ENCODE assay signal across 8 mouse cellular contexts in the genomic region with DNA sequence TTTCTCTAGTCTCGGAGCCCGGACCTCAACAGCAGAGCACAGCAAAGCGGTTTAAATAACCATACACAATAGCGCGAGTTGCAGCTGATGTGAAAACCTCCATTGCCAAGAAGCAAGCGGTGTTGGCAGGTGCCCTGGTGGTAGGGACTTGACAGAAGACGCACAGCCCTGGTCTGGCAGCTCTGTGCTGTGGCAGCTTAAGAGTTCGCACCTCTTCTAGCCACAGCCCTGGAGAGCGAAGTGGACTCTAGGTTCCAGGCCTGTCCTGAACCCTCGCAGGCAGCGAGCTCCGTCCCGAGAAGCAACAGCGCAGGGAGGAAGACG. TPM values are rescaled to one million over a fixed set of nuclear protein-coding genes. Genes with fewer than 3 reads are reported as not detected.
DNase-seq lines count a peak whose midpoint lies in the region; ATAC-seq and TF ChIP-seq lines count a peak whose summit lies in the region.

No protein-coding gene starts in this region.

- peak overlapping the region; percentile 96 for H3K9ac ChIP-seq in forebrain, embryonic 16.5 days (replicated peaks; ENCODE audit: low read depth, low read length)

- peaks cover 8% of the 10 kb centered on the region for H3K4me1 ChIP-seq in forebrain, embryonic 16.5 days (replicated peaks; ENCODE audit: control insufficient read depth, insufficient read depth, low read length)

- TF ChIP-seq CTCF in left cerebral cortex, adult 2 months (IDR thresholded peaks at IDR 0.05), result no peak

- intact Hi-C loops in left cerebral cortex, adult 2 months (cut with DNase I), result no loop called here

- peaks cover 52% of the 10 kb centered on the region for H3K79me2 ChIP-seq in macrophage (ENCODE audit: inconsistent target)

- no peak for DNase-seq in left cerebral cortex, adult 2 months (ENCODE audit: extremely low spot score in 1 of 2, low spot score in 2 of 2)
- DNase-seq in left cerebral cortex, adult 8-10 months (ENCODE audit: low spot score in 2 of 2), result no peak
- no peak for DNase-seq in layer of hippocampus, adult 9-10 months (ENCODE audit: low spot score)
- DNase-seq in layer of hippocampus, postnatal 25 days (ENCODE audit: extremely low spot score in 1 of 2, low spot score in 1 of 2), result no peak
- DNase-seq in ovary, adult 18-20 months (ENCODE audit: low spot score), result no peak

- no peaks in the 10 kb centered on the region for H3K36me3 ChIP-seq in forebrain, embryonic 16.5 days (ENCODE audit: control insufficient read depth, insufficient read depth)
- no peaks in the 10 kb centered on the region for H3K36me3 ChIP-seq in macrophage (ENCODE audit: inconsistent target)

- H3K27me3 ChIP-seq in forebrain, embryonic 16.5 days (replicated peaks; ENCODE audit: control insufficient read depth, insufficient read depth, low read length), result no peaks in the 10 kb centered on the region

- H3K4me3 ChIP-seq in left cerebral cortex, adult 2 months, result peak overlapping the region; percentile 96
- H3K4me3 ChIP-seq in forebrain, embryonic 16.5 days (replicated peaks; ENCODE audit: low read length), result peak overlapping the region; percentile 95
- H3K4me3 ChIP-seq in macrophage (ENCODE audit: inconsistent target), result peak overlapping the region; percentile 78

- H3K4me2 ChIP-seq in forebrain, embryonic 16.5 days (ENCODE audit: low read length), result peak overlapping the region; percentile 93

- ATAC-seq in activated CD4-positive, CD25-positive, alpha-beta regulatory T cell, adult 4 months, result peak; percentile 2
- ATAC-seq in forebrain, embryonic 16.5 days, result peak; percentile 43

- no peaks in the 10 kb centered on the region for H3K9me3 ChIP-seq in forebrain, embryonic 16.5 days (ENCODE audit: control insufficient read depth, low read length)

- WGBS in forebrain, embryonic 16.5 days, result under 1% methylated on average over 15 of the region's 15 CpGs
- 1% methylated on average over 15 of the region's 15 CpGs for WGBS in macrophage (ENCODE audit: missing documents)

- H3K27ac ChIP-seq in left cerebral cortex, adult 2 months, result peak overlapping the region; percentile 99
- H3K27ac ChIP-seq in forebrain, embryonic 16.5 days (ENCODE audit: low read length), result peak overlapping the region; percentile 95
- H3K27ac ChIP-seq in macrophage, result no peak overlapping the region

RNA-seq across cellular contexts. Expression of gene Armc8, which starts 0.7 kb away (rescaled TPM):
- total RNA-seq in left cerebral cortex, adult 2 months (2021), result 10 to 100 TPM; 52.5 to 54.9 TPM
- 10 to 100 TPM; 55.8 to 61.7 (median 57.5) TPM for total RNA-seq in left cerebral cortex, adult 8-10 months (2022)
- 10 to 100 TPM; 24.0 to 27.4 TPM for polyA plus RNA-seq in activated CD4-positive, CD25-positive, alpha-beta regulatory T cell, adult 4 months (2017; shearing (Covaris generic))
- 65.7 and 69.2 TPM in 2 replicates for polyA plus RNA-seq in forebrain, embryonic 16.5 days (2015; fragmentation: Nextera tagmentation; extraction: Ambion mirVana)
- 100 to 1,000 TPM in 1 of 26 experiments, 10 to 100 TPM in 25; 17.9 to 136 (median 46.0) TPM for total RNA-seq in macrophage (2018; cell fraction: chromatin; rRNA removed)
- 10 to 100 TPM; 14.2 to 20.0 (median 17.4) TPM for total RNA-seq in macrophage (2018; cell fraction: cytosol; rRNA removed)
- 100 to 1,000 TPM in 1 of 26 experiments, 10 to 100 TPM in 25; 15.2 to 123 (median 38.7) TPM for total RNA-seq in macrophage (2018; cell fraction: nucleus; rRNA removed)
- polyA plus RNA-seq in macrophage (2018), result 13.4 to 17.8 TPM (median 15.9 TPM) in 3 replicates
- 10 to 100 TPM; 50.8 to 57.2 TPM for total RNA-seq in layer of hippocampus, postnatal 25 days (2021)

RNA-seq across cellular contexts. Expression of gene Dbr1, which starts 7.6 kb away (rescaled TPM):
- total RNA-seq in left cerebral cortex, adult 2 months (2021), result 10 to 100 TPM; 14.2 to 15.9 TPM
- total RNA-seq in left cerebral cortex, adult 8-10 months (2022), result 10 to 100 TPM; 14.8 to 17.9 (median 16.7) TPM
- 10 to 100 TPM; 18.4 to 23.7 TPM for polyA plus RNA-seq in activated CD4-positive, CD25-positive, alpha-beta regulatory T cell, adult 4 months (2017; shearing (Covaris generic))
- polyA plus RNA-seq in forebrain, embryonic 16.5 days (2015; fragmentation: Nextera tagmentation; extraction: Ambion mirVana), result 28.1 and 32.1 TPM in 2 replicates
- total RNA-seq in macrophage (2018; cell fraction: chromatin; rRNA removed), result 10 to 100 TPM in 7 of 26 experiments, 1 to 10 TPM in 19; 2.4 to 18.6 (median 8.2) TPM
- total RNA-seq in macrophage (2018; cell fraction: cytosol; rRNA removed), result 10 to 100 TPM in 2 of 26 experiments, 1 to 10 TPM in 24; 5.4 to 13.1 (median 8.3) TPM
- 10 to 100 TPM in 11 of 26 experiments, 1 to 10 TPM in 15; 2.1 to 20.9 (median 9.8) TPM for total RNA-seq in macrophage (2018; cell fraction: nucleus; rRNA removed)
- 7.1 to 17.0 TPM (median 11.0 TPM) in 3 replicates for polyA plus RNA-seq in macrophage (2018)
- total RNA-seq in layer of hippocampus, postnatal 25 days (2021), result 10 to 100 TPM; 13.5 to 14.3 TPM

RNA-seq across cellular contexts. Expression of gene A4gnt, which starts 44.3 kb away (rescaled TPM):
- under 1 TPM in 1 of 2 experiments, not detected in 1; 0.21 TPM for total RNA-seq in left cerebral cortex, adult 2 months (2021)
- under 1 TPM in 3 of 4 experiments, not detected in 1; 0.13 to 0.23 (median 0.18) TPM for total RNA-seq in left cerebral cortex, adult 8-10 months (2022)
- polyA plus RNA-seq in activated CD4-positive, CD25-positive, alpha-beta regulatory T cell, adult 4 months (2017; shearing (Covaris generic)), result not detected
- polyA plus RNA-seq in forebrain, embryonic 16.5 days (2015; fragmentation: Nextera tagmentation; extraction: Ambion mirVana), result not detected in 2 replicates
- total RNA-seq in macrophage (2018; cell fraction: chromatin; rRNA removed), result not detected
- not detected for total RNA-seq in macrophage (2018; cell fraction: cytosol; rRNA removed)
- total RNA-seq in macrophage (2018; cell fraction: nucleus; rRNA removed), result not detected
- not detected in 3 replicates for polyA plus RNA-seq in macrophage (2018)
- not detected for total RNA-seq in layer of hippocampus, postnatal 25 days (2021)
